Mouse (Mus musculus): Measurements from ENCODE around the gene Efna1.
A peak's percentile ranks its signal among the peaks of the same experiment; 100 is the strongest.

Efna1 gene

GRCm38 (mm10) chr3:89308089-89308488 is 27.1 kb upstream of the Efna1 start:
- peak in 1 of 2 experiments; percentile 51 for DNase-seq (ENCODE audit: low spot score in 2 of 2)

- no peak for DNase-seq (ENCODE audit: low spot score in 2 of 2)
Measured at GRCm38 (mm10) chr3:89305551-89306325, 24.8 kb upstream of the Efna1 start.

GRCm38 (mm10) chr3:89305105-89305504 is 24.2 kb upstream of the Efna1 start:
- DNase-seq (ENCODE audit: low spot score in 2 of 2), result no peak

GRCm38 (mm10) chr3:89304440-89304839 is 23.5 kb upstream of the Efna1 start:
- no peak for DNase-seq (ENCODE audit: low spot score in 2 of 2)

GRCm38 (mm10) chr3:89300514-89300913 is 19.6 kb upstream of the Efna1 start:
- no peak for DNase-seq (ENCODE audit: low spot score in 2 of 2)

- no peak for DNase-seq (ENCODE audit: low spot score in 2 of 2)
Measured at GRCm38 (mm10) chr3:89300071-89300470, 19.1 kb upstream of the Efna1 start.

GRCm38 (mm10) chr3:89299499-89299898 is 18.6 kb upstream of the Efna1 start:
- no peak for DNase-seq (ENCODE audit: low spot score in 2 of 2)

- DNase-seq (ENCODE audit: low spot score in 2 of 2), result no peak
Measured at GRCm38 (mm10) chr3:89298908-89299307, 18.0 kb upstream of the Efna1 start.

- no peak for DNase-seq (ENCODE audit: low spot score in 2 of 2)
Measured at GRCm38 (mm10) chr3:89296761-89297396, 15.9 kb upstream of the Efna1 start.

- DNase-seq (ENCODE audit: low spot score in 2 of 2), result no peak
Measured at GRCm38 (mm10) chr3:89295685-89296230, 14.8 kb upstream of the Efna1 start.

- no peak for DNase-seq (ENCODE audit: low spot score in 2 of 2)
Measured at GRCm38 (mm10) chr3:89294195-89294594, 13.3 kb upstream of the Efna1 start.

GRCm38 (mm10) chr3:89293247-89293918 is 12.4 kb upstream of the Efna1 start:
- no peak for DNase-seq (ENCODE audit: low spot score in 2 of 2)

GRCm38 (mm10) chr3:89292303-89292702 is 11.4 kb upstream of the Efna1 start:
- DNase-seq (ENCODE audit: low spot score in 2 of 2), result no peak

- no peak for DNase-seq (ENCODE audit: low spot score in 2 of 2)
Measured at GRCm38 (mm10) chr3:89291874-89292273, 10.9 kb upstream of the Efna1 start.

- DNase-seq (ENCODE audit: low spot score in 2 of 2), result no peak
Measured at GRCm38 (mm10) chr3:89288503-89288928, 7.6 kb upstream of the Efna1 start.

GRCm38 (mm10) chr3:89287286-89287685 is 6.3 kb upstream of the Efna1 start:
- no peak for DNase-seq (ENCODE audit: low spot score in 2 of 2)

- DNase-seq (ENCODE audit: low spot score in 2 of 2), result no peak
Measured at GRCm38 (mm10) chr3:89285526-89285925, 4.6 kb upstream of the Efna1 start.

- DNase-seq (ENCODE audit: low spot score in 2 of 2), result no peak
Measured at GRCm38 (mm10) chr3:89284261-89284660, 3.3 kb upstream of the Efna1 start.

- no peak for DNase-seq (ENCODE audit: low spot score in 2 of 2)
Measured at GRCm38 (mm10) chr3:89282291-89282643, 1.3 kb upstream of the Efna1 start.

GRCm38 (mm10) chr3:89281579-89282290 is 793 bp upstream of the Efna1 start:
- DNase-seq (ENCODE audit: low spot score in 2 of 2), result peak; percentile 57 to 77

GRCm38 (mm10) chr3:89280050-89280605 is 814 bp downstream of the Efna1 start:
- no peak for DNase-seq (ENCODE audit: low spot score in 2 of 2)
